Comparison of ENCODE assay signal across 39 mouse cellular contexts in the genomic region with DNA sequence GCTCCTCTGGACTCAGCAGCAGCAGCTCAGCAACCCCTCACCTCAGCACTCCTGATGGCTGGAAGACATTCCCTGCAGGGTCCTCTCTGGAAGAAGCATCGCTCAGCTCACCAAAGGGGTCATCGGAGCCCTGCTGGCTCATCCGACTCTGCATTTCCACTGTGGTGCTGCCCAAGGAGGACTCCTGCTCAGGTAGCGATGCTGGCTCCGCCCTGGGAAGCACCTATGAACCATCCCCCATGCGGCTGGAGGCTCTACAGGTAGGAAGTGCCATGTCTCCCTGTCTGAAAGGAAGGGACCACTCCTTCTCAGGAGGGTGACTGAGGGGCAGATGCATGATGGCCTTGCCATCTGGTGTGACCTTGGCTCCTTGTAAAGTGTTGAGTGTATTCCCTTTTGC. TPM values are rescaled to one million over a fixed set of nuclear protein-coding genes. Genes with fewer than 3 reads are reported as not detected.
"Had no signal": no experiment of that assay in that cellular context is flagged by ENCODE, and none has a peak within 500 bp of the region (broad histone marks: within the 10 kb centered on the region; RNA-seq: fewer than 3 reads in every experiment).

No protein-coding gene starts in this region.

- ATAC-seq: liver, embryonic 12.5 days; liver, postnatal 0 days; lung, postnatal 0 days; midbrain, embryonic 13.5 days; midbrain, embryonic 15.5 days; midbrain, embryonic 16.5 days had no signal

- H3K27me3 ChIP-seq: limb, embryonic 12.5 days; limb, embryonic 13.5 days; limb, embryonic 15.5 days; liver, embryonic 12.5 days; liver, embryonic 13.5 days; liver, embryonic 15.5 days; lung, embryonic 15.5 days; megakaryocyte, embryonic 14.5 days; midbrain, embryonic 12.5 days; midbrain, embryonic 13.5 days; midbrain, embryonic 15.5 days; neural tube, embryonic 12.5 days had no signal

- H3K9ac ChIP-seq: limb, embryonic 12.5 days; limb, embryonic 13.5 days; limb, embryonic 15.5 days; liver, embryonic 12.5 days; liver, embryonic 13.5 days; liver, embryonic 14.5 days; liver, embryonic 15.5 days; liver, postnatal 0 days; lung, embryonic 14.5 days; lung, embryonic 15.5 days; midbrain, embryonic 12.5 days; midbrain, embryonic 13.5 days; midbrain, embryonic 15.5 days; neural tube, embryonic 12.5 days had no signal

- H3K4me1 ChIP-seq: limb, embryonic 10.5 days; limb, embryonic 12.5 days; limb, embryonic 13.5 days; limb, embryonic 15.5 days; liver, embryonic 12.5 days; liver, embryonic 13.5 days; liver, embryonic 15.5 days; lung, embryonic 15.5 days; megakaryocyte, embryonic 14.5 days; midbrain, embryonic 12.5 days; midbrain, embryonic 13.5 days; midbrain, embryonic 15.5 days; neural tube, embryonic 12.5 days had no signal

- H3K4me3 ChIP-seq: limb, embryonic 10.5 days; limb, embryonic 12.5 days; limb, embryonic 13.5 days; limb, embryonic 15.5 days; liver, embryonic 12.5 days; liver, embryonic 13.5 days; liver, embryonic 15.5 days; lung, embryonic 15.5 days; megakaryocyte, embryonic 14.5 days; midbrain, embryonic 12.5 days; midbrain, embryonic 13.5 days; midbrain, embryonic 15.5 days; myocyte; neural tube, embryonic 12.5 days had no signal

- H3K9me3 ChIP-seq: limb, embryonic 10.5 days; limb, embryonic 12.5 days; limb, embryonic 13.5 days; limb, embryonic 15.5 days; liver, embryonic 12.5 days; liver, embryonic 13.5 days; liver, embryonic 15.5 days; lung, embryonic 15.5 days; megakaryocyte, embryonic 14.5 days; midbrain, embryonic 12.5 days; midbrain, embryonic 13.5 days; midbrain, embryonic 15.5 days; neural tube, embryonic 12.5 days had no signal

- H3K27ac ChIP-seq: limb, embryonic 10.5 days; limb, embryonic 12.5 days; limb, embryonic 13.5 days; limb, embryonic 15.5 days; liver, embryonic 12.5 days; liver, embryonic 13.5 days; liver, embryonic 14.5 days; liver, embryonic 15.5 days; lung, embryonic 15.5 days; macrophage; midbrain, embryonic 12.5 days; midbrain, embryonic 13.5 days; midbrain, embryonic 15.5 days; neural tube, embryonic 12.5 days had no signal

- DNase-seq: left cerebral cortex, postnatal 4 days; liver; liver, embryonic 13.5 days; liver, postnatal 0 days; lung, adult 18-20 months; lung, adult 2 months; lung, embryonic 14.5 days; lung, postnatal 10 days; lung, postnatal 14 days; lung, postnatal 36 days; lung, postnatal 4 days; midbrain, embryonic 14.5 days had no signal

- H3K4me2 ChIP-seq: limb, embryonic 12.5 days; limb, embryonic 13.5 days; limb, embryonic 15.5 days; liver, embryonic 11.5 days; liver, embryonic 12.5 days; liver, embryonic 13.5 days; liver, embryonic 15.5 days; lung, embryonic 14.5 days; lung, embryonic 15.5 days; midbrain, embryonic 12.5 days; midbrain, embryonic 13.5 days; midbrain, embryonic 15.5 days; neural tube, embryonic 12.5 days had no signal

RNA-seq across cellular contexts. Expression of gene Wfdc21, which starts 25.6 kb away (rescaled TPM):
- total RNA-seq: left cerebral cortex, adult 8-10 months; left cerebral cortex, postnatal 10 days; left cerebral cortex, postnatal 14 days; left cerebral cortex, postnatal 25 days; left cerebral cortex, postnatal 36 days; left cerebral cortex, postnatal 4 days; midbrain, postnatal 0 days had no signal
- polyA plus RNA-seq: limb, embryonic 10.5 days; limb, embryonic 11.5 days; limb, embryonic 12.5 days; limb, embryonic 13.5 days; limb, embryonic 14.5 days; midbrain, embryonic 12.5 days; midbrain, embryonic 14.5 days; midbrain, embryonic 15.5 days; midbrain, embryonic 16.5 days; midbrain, postnatal 0 days; myocyte; neural tube, embryonic 11.5 days; neural tube, embryonic 12.5 days had no signal
